ENCODE assay signal across 9 mouse cellular contexts in the genomic region with DNA sequence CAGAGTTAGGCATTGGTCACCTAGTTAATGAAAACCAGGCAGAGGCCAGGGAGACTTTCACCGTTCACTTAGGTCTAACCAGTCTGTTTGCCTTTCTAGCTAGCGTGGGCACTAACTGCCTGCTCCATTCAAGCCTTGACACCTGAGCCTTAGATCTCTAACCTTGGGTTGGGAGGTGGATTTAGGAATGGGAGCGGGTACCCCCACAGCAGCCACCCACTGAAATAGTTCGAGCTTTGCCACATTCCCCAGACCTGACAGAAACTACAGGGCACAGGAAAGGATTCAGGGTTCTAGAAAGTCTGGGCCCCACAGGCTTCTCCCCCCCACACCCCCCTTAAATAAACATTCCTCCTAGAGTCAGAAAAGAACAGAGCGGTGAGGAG. TPM values are rescaled to one million over a fixed set of nuclear protein-coding genes. Genes with fewer than 3 reads are reported as not detected.
DNase-seq lines count a peak whose midpoint lies in the region; ATAC-seq and TF ChIP-seq lines count a peak whose summit lies in the region.
"Had no signal": no experiment of that assay in that cellular context is flagged by ENCODE, and none has a peak within 500 bp of the region (broad histone marks: within the 10 kb centered on the region; RNA-seq: fewer than 3 reads in every experiment).

No protein-coding gene starts in this region.

- TF ChIP-seq CTCF in kidney, postnatal 0 days (IDR thresholded peaks at IDR 0.05; ENCODE audit: low read depth): no peak

- WGBS in heart, embryonic 10.5 days: 26% methylated on average over 5 of the region's 5 CpGs
- 23% methylated on average over 5 of the region's 5 CpGs for WGBS in embryonic facial prominence, embryonic 15.5 days
- WGBS in kidney, postnatal 0 days: 19% methylated on average over 5 of the region's 5 CpGs
- 19% methylated on average over 5 of the region's 5 CpGs for WGBS in midbrain, embryonic 16.5 days

- no peak for ATAC-seq in embryonic facial prominence, embryonic 15.5 days (ENCODE audit: insufficient number of reproducible peaks, low FRiP score, low TSS enrichment, low read depth)
- ATAC-seq in kidney, postnatal 0 days (replicated peaks; ENCODE audit: low FRiP score, low read depth): peak; percentile 1
- no peak for ATAC-seq in midbrain, embryonic 16.5 days
- ATAC-seq in granulocyte monocyte progenitor cell, adult 5-6 weeks (replicated peaks; ENCODE audit: poor library complexity, severe bottlenecking): no peak

- H3K9me3 ChIP-seq in heart, embryonic 10.5 days: no peaks in the 10 kb centered on the region
- H3K9me3 ChIP-seq in embryonic facial prominence, embryonic 15.5 days (replicated peaks): no peaks in the 10 kb centered on the region
- H3K9me3 ChIP-seq in kidney, postnatal 0 days (replicated peaks; ENCODE audit: low read length): no peaks in the 10 kb centered on the region
- H3K9me3 ChIP-seq in midbrain, embryonic 16.5 days (replicated peaks; ENCODE audit: control insufficient read depth, low read length, poor library complexity, severe bottlenecking): no peaks in the 10 kb centered on the region

- H3K27ac ChIP-seq in heart, embryonic 10.5 days: peak overlapping the region; percentile 97
- H3K27ac ChIP-seq in embryonic facial prominence, embryonic 15.5 days (replicated peaks): peak overlapping the region; percentile 91; the same call in 1 of the 2 replicates
- peak overlapping the region; percentile 99 for H3K27ac ChIP-seq in kidney, postnatal 0 days
- no peak overlapping the region for H3K27ac ChIP-seq in midbrain, embryonic 16.5 days (ENCODE audit: low read length)

- no peak for DNase-seq in heart, embryonic 10.5 days (ENCODE audit: low spot score)
- no peak for DNase-seq in heart, adult 9 months (ENCODE audit: low spot score in 2 of 2)
- DNase-seq in kidney, postnatal 0 days (ENCODE audit: low spot score): no peak
- DNase-seq in thymus, postnatal 25 days: no peak
- no peak for DNase-seq in left cerebral cortex, adult 8-10 months (ENCODE audit: low spot score in 2 of 2)
- DNase-seq: right cerebral cortex, adult 18-20 months had no signal

- H3K4me2 ChIP-seq in embryonic facial prominence, embryonic 15.5 days (replicated peaks): peak overlapping the region; percentile 98
- peak overlapping the region; percentile 64 for H3K4me2 ChIP-seq in kidney, postnatal 0 days (ENCODE audit: low read length)
- peak overlapping the region; percentile 73 for H3K4me2 ChIP-seq in midbrain, embryonic 16.5 days (ENCODE audit: low read length)

- 0 out of 2 replicates have a peak overlapping the region, but pooled peaks have one; percentile 70 for H3K9ac ChIP-seq in embryonic facial prominence, embryonic 15.5 days
- H3K9ac ChIP-seq in kidney, postnatal 0 days (ENCODE audit: low read depth, low read length): no peak overlapping the region
- no peak overlapping the region for H3K9ac ChIP-seq in midbrain, embryonic 16.5 days (ENCODE audit: low read depth, low read length)

- peaks cover 54% of the 10 kb centered on the region for H3K4me1 ChIP-seq in heart, embryonic 10.5 days
- peaks cover 27% of the 10 kb centered on the region for H3K4me1 ChIP-seq in embryonic facial prominence, embryonic 15.5 days
- peaks cover 15% of the 10 kb centered on the region for H3K4me1 ChIP-seq in kidney, postnatal 0 days (replicated peaks; ENCODE audit: insufficient read depth, low read length)
- peaks cover 18% of the 10 kb centered on the region for H3K4me1 ChIP-seq in midbrain, embryonic 16.5 days (ENCODE audit: control insufficient read depth, insufficient read depth, low read length)

- H3K27me3 ChIP-seq in heart, embryonic 10.5 days (ENCODE audit: insufficient read depth, poor library complexity, severe bottlenecking): peaks cover 4% of the 10 kb centered on the region; the same call in 1 of the 2 replicates
- no peaks in the 10 kb centered on the region for H3K27me3 ChIP-seq in embryonic facial prominence, embryonic 15.5 days
- no peaks in the 10 kb centered on the region for H3K27me3 ChIP-seq in kidney, postnatal 0 days (ENCODE audit: insufficient read depth, low read length)
- peaks cover 44% of the 10 kb centered on the region for H3K27me3 ChIP-seq in midbrain, embryonic 16.5 days (ENCODE audit: control insufficient read depth, insufficient read depth, low read depth, low read length)

- H3K36me3 ChIP-seq in heart, embryonic 10.5 days: no peaks in the 10 kb centered on the region
- no peaks in the 10 kb centered on the region for H3K36me3 ChIP-seq in embryonic facial prominence, embryonic 15.5 days
- H3K36me3 ChIP-seq in kidney, postnatal 0 days (ENCODE audit: insufficient read depth, low read length): no peaks in the 10 kb centered on the region
- no peaks in the 10 kb centered on the region for H3K36me3 ChIP-seq in midbrain, embryonic 16.5 days (ENCODE audit: control insufficient read depth, insufficient read depth, low read length)

- peak overlapping the region; percentile 85 for H3K4me3 ChIP-seq in heart, embryonic 10.5 days
- peak overlapping the region; percentile 72 for H3K4me3 ChIP-seq in embryonic facial prominence, embryonic 15.5 days (replicated peaks)
- H3K4me3 ChIP-seq in kidney, postnatal 0 days (replicated peaks; ENCODE audit: low read depth, low read length): no peak overlapping the region
- no peak overlapping the region for H3K4me3 ChIP-seq in midbrain, embryonic 16.5 days (ENCODE audit: low read depth, low read length)

RNA-seq across cellular contexts. Expression of a gene that starts 0.9 kb away (rescaled TPM):
- 36.6 and 46.3 TPM in 2 replicates for polyA plus RNA-seq in heart, embryonic 10.5 days (2016; fragmentation: Nextera tagmentation; extraction: Ambion mirVana)
- 40.4 and 45.4 TPM in 2 replicates for polyA plus RNA-seq in embryonic facial prominence, embryonic 15.5 days (2015; fragmentation: Nextera tagmentation; extraction: Ambion mirVana)
- polyA plus RNA-seq in kidney, postnatal 0 days (2015; fragmentation: Nextera tagmentation; extraction: Ambion mirVana): 118 and 131 TPM in 2 replicates
- 5.4 and 7.4 TPM in 2 replicates for polyA plus RNA-seq in midbrain, embryonic 16.5 days (2015; fragmentation: Nextera tagmentation; extraction: Ambion mirVana)
- not detected in 2 replicates for total RNA-seq in granulocyte monocyte progenitor cell, adult 5-6 weeks (2014; fragmentation: Nextera tagmentation)
- total RNA-seq in granulocyte monocyte progenitor cell, adult 5-6 weeks (2017): not detected in 2 replicates
- 1 to 10 TPM; 4.6 to 5.6 (median 5.4) TPM for total RNA-seq in left cerebral cortex, adult 8-10 months (2022)

RNA-seq across cellular contexts. Expression of a gene that starts 39.8 kb away (rescaled TPM):
- polyA plus RNA-seq in heart, embryonic 10.5 days (2016; fragmentation: Nextera tagmentation; extraction: Ambion mirVana): 0.46 and 0.62 TPM in 2 replicates
- 1.6 and 1.8 TPM in 2 replicates for polyA plus RNA-seq in embryonic facial prominence, embryonic 15.5 days (2015; fragmentation: Nextera tagmentation; extraction: Ambion mirVana)
- polyA plus RNA-seq in kidney, postnatal 0 days (2015; fragmentation: Nextera tagmentation; extraction: Ambion mirVana): 1.5 and 1.7 TPM in 2 replicates
- 1.2 and 1.3 TPM in 2 replicates for polyA plus RNA-seq in midbrain, embryonic 16.5 days (2015; fragmentation: Nextera tagmentation; extraction: Ambion mirVana)
- 11.4 and 12.6 TPM in 2 replicates for total RNA-seq in granulocyte monocyte progenitor cell, adult 5-6 weeks (2014; fragmentation: Nextera tagmentation)
- total RNA-seq in granulocyte monocyte progenitor cell, adult 5-6 weeks (2017): 14.3 and 20.8 TPM in 2 replicates
- under 1 TPM; 0.40 to 0.87 (median 0.73) TPM for total RNA-seq in left cerebral cortex, adult 8-10 months (2022)

RNA-seq across cellular contexts. Expression of a gene that starts 51.3 kb away (rescaled TPM):
- polyA plus RNA-seq in heart, embryonic 10.5 days (2016; fragmentation: Nextera tagmentation; extraction: Ambion mirVana): not detected in 2 replicates
- not detected in 2 replicates for polyA plus RNA-seq in embryonic facial prominence, embryonic 15.5 days (2015; fragmentation: Nextera tagmentation; extraction: Ambion mirVana)
- 0.13 TPM in 1 of 2 replicates, not detected in the other for polyA plus RNA-seq in kidney, postnatal 0 days (2015; fragmentation: Nextera tagmentation; extraction: Ambion mirVana)
- polyA plus RNA-seq in midbrain, embryonic 16.5 days (2015; fragmentation: Nextera tagmentation; extraction: Ambion mirVana): not detected in 2 replicates
- not detected in 2 replicates for total RNA-seq in granulocyte monocyte progenitor cell, adult 5-6 weeks (2014; fragmentation: Nextera tagmentation)
- not detected in 2 replicates for total RNA-seq in granulocyte monocyte progenitor cell, adult 5-6 weeks (2017)
- total RNA-seq in left cerebral cortex, adult 8-10 months (2022): not detected

RNA-seq across cellular contexts. Expression of a gene that starts 54.3 kb away (rescaled TPM):
- polyA plus RNA-seq in heart, embryonic 10.5 days (2016; fragmentation: Nextera tagmentation; extraction: Ambion mirVana): 0.21 and 0.34 TPM in 2 replicates
- polyA plus RNA-seq in embryonic facial prominence, embryonic 15.5 days (2015; fragmentation: Nextera tagmentation; extraction: Ambion mirVana): 3.6 and 4.2 TPM in 2 replicates
- 0.78 and 0.96 TPM in 2 replicates for polyA plus RNA-seq in kidney, postnatal 0 days (2015; fragmentation: Nextera tagmentation; extraction: Ambion mirVana)
- polyA plus RNA-seq in midbrain, embryonic 16.5 days (2015; fragmentation: Nextera tagmentation; extraction: Ambion mirVana): 19.6 and 20.6 TPM in 2 replicates
- total RNA-seq in granulocyte monocyte progenitor cell, adult 5-6 weeks (2014; fragmentation: Nextera tagmentation): 0.54 TPM in 1 of 2 replicates, not detected in the other
- total RNA-seq in granulocyte monocyte progenitor cell, adult 5-6 weeks (2017): not detected in 2 replicates
- total RNA-seq in left cerebral cortex, adult 8-10 months (2022): 10 to 100 TPM; 21.5 to 28.4 (median 23.1) TPM

Comparison
In these comparisons a context has a peak if more than half of its experiments do, and no peak if none do; other contexts are left out.
1. H3K4me3 ChIP-seq: peak in heart, embryonic 10.5 days (single experiment) and embryonic facial prominence, embryonic 15.5 days (single experiment); none in kidney, postnatal 0 days (single experiment) and midbrain, embryonic 16.5 days (single experiment).
2. Peak in every context shown above with its lines, with median percentiles within 50 percentile points of each other: H3K4me2 ChIP-seq.